Mouse (Mus musculus): ENCODE measurements around the gene Bcl9. TPM values are rescaled to one million over a fixed set of nuclear protein-coding genes. Genes with fewer than 3 reads are reported as not detected.

Gene Bcl9
- polyA plus RNA-seq (2014; fragmentation: Nextera tagmentation; extraction: Ambion mirVana): 61.9 and 65.4 TPM in 2 replicates

DNA sequence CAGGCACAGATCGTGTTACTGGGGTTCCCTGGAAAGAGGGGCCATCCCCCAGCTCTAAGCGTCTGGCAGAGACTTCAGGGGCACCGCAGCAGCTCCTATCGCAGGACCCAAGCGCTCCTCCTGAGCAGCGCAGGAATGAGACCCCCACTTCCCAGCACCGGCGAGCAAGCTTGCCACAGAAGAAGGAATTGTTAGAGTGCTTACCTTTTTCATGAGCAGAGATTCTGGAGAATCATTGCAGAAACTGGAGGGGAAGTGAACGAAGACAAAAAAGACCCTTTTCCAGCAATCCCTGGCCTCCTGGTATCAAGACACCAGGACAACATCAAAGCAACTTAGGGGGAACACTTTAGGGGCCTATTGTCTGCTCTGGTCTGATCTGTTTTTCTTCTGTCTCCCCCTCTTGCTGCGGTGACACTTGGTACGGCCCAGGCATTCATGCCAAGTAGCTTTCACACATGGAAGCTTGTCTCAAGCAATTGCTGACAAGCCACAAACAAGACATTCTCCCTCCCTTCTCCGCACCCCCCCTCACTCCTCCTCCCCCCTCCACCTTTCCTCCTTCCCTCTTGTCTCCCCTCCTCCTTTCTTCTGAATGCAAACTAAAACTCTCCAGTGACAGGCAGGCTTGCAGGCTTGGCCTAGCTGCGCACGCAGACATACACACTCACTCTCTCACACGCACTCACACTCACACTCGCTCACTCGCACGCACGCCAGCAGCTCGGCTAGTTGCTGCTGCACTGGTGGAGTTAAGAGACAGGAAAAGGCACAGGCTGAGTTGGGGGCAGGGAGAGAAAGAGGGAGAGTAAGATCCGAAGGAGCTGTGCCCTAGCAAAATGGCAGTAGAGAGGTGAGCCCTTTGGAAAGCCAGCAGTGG, at the start of gene Bcl9:
Bcl9 (minus strand) TSS at position 365 of the 880 bp plus-strand sequence.
- Histone ChIP-seq H3K27me3 (ENCODE audit: control insufficient read depth, insufficient read depth, low read length) (no peaks in the 10 kb centered on the region), H3K4me2 (ENCODE audit: low read depth) (peak within 1 kb of the TSS; percentile 68), H3K9me3 (ENCODE audit: control insufficient read depth, low read length) (no peaks in the 10 kb centered on the region), H3K27ac (ENCODE audit: low read depth, low read length) (peak within 1 kb of the TSS; percentile 90), H3K4me1 (ENCODE audit: control insufficient read depth, insufficient read depth, low read length) (peaks cover 12% of the 10 kb centered on the region; the same call in 1 of the 2 replicates), H3K4me3 (ENCODE audit: low read depth, low read length) (peak within 1 kb of the TSS; percentile 80), H3K9ac (ENCODE audit: low read length) (peak within 1 kb of the TSS; percentile 88), H3K36me3 (ENCODE audit: control insufficient read depth, insufficient read depth, low read length) (no peaks in the 10 kb centered on the region)
- DNase-seq (ENCODE audit: low spot score) (peak; percentile 89), ATAC-seq (ENCODE audit: insufficient read depth, low FRiP score, low TSS enrichment) (peak; percentile 82)
- WGBS: under 1% methylated on average over 21 of the region's 21 CpGs

DNA sequence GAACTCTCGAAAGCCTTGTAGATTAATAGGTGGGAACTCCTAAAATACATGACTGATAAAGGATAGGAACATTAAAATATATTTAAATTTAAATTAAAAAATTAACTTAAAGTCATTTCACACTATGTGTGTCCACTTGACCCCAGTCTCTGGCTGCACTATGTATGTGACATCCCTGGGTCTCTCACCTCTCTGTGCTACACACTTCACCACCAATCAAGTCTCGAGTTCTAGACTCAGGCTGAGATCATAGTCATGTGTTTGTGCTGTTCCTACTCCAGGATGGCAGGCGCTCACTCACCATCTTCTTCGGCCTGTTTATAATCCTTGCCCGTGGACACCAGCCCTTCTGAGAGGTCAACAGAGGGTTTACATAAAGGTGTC, 41.5 kb upstream of the Bcl9 start:
- H3K27ac ChIP-seq (ENCODE audit: low read depth, low read length): no peak overlapping the region
- H3K36me3 ChIP-seq (ENCODE audit: control insufficient read depth, insufficient read depth, low read length): no peaks in the 10 kb centered on the region
- no peak overlapping the region for H3K4me2 ChIP-seq (ENCODE audit: low read depth)
- no peak overlapping the region for H3K9ac ChIP-seq (ENCODE audit: low read length)
- no peak overlapping the region for H3K4me3 ChIP-seq (ENCODE audit: low read depth, low read length)
- no peaks in the 10 kb centered on the region for H3K9me3 ChIP-seq (ENCODE audit: control insufficient read depth, low read length)
- 74% methylated on average over 5 of the region's 5 CpGs for WGBS
- DNase-seq (ENCODE audit: low spot score) (no peak), ATAC-seq (ENCODE audit: insufficient read depth, low FRiP score, low TSS enrichment) (no peak)
- H3K4me1 ChIP-seq (ENCODE audit: control insufficient read depth, insufficient read depth, low read length): 0 out of 2 replicates have a peak, but pooled peaks cover 3% of the 10 kb centered on the region
- H3K27me3 ChIP-seq (ENCODE audit: control insufficient read depth, insufficient read depth, low read length): no peaks in the 10 kb centered on the region

DNA sequence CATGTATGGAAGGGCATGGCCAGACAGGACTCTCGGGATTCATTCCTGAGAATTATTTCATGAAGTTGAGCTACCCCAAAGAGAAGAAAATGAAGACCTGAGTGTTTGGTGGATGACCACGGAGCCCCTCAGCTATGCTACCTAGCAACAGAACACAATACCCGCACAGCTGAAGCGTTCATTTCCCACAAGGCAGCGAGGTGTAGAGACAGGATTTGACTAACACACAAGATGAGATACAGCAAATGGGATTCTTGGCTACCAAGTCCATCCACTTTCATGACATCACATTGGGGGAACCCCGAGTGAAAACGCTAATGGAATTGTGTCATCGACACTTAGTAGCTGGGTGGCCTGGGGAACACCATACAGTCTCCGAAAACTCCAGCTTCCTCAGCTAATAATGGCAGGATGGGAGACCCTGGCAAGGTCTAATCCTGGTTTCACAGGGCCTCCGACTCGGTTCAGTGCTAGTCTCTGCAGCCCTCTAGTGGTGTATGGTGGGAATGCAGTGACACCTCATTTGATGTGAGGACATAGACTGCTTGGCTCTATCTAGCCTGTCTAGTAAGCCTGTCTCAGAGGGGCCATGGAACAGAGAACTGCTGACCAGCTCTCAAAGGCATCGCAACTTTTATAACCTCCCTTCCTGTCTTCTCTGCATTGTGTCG, 40.9 kb upstream of the Bcl9 start:
- Histone ChIP-seq H3K4me1 (ENCODE audit: control insufficient read depth, insufficient read depth, low read length) (peaks cover 7% of the 10 kb centered on the region; the same call in 1 of the 2 replicates), H3K9me3 (ENCODE audit: control insufficient read depth, low read length) (no peaks in the 10 kb centered on the region), H3K4me3 (ENCODE audit: low read depth, low read length) (no peak overlapping the region), H3K27ac (ENCODE audit: low read depth, low read length) (no peak overlapping the region), H3K27me3 (ENCODE audit: control insufficient read depth, insufficient read depth, low read length) (no peaks in the 10 kb centered on the region), H3K9ac (ENCODE audit: low read length) (no peak overlapping the region), H3K36me3 (ENCODE audit: control insufficient read depth, insufficient read depth, low read length) (no peaks in the 10 kb centered on the region), H3K4me2 (ENCODE audit: low read depth) (no peak overlapping the region)
- DNase-seq (ENCODE audit: low spot score) (peak; percentile 90), ATAC-seq (ENCODE audit: insufficient read depth, low FRiP score, low TSS enrichment) (peak; percentile 81)
- WGBS: 34% methylated on average over 13 of the region's 13 CpGs

DNA sequence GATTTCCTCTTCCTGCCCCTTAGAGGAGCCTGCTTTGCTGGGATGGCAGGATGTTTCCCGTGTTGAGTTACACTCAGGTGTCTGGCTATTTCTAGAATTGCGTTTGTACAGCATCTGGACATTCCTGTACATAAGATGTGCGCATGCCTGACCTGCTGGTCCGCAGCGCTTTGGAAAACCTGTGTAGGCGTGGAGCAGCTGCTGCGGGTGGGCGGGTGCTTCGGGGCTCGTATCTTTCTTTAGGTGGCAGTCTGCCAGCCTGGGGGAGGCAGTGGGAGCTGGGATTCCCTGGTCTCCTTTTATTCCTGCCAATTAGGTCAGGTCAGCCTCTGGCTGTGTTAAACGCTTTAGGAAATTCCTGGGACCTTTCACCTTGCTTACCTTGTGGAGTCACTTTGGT, 39.6 kb upstream of the Bcl9 start:
- ATAC-seq (ENCODE audit: insufficient read depth, low FRiP score, low TSS enrichment) (no peak), DNase-seq (ENCODE audit: low spot score) (no peak)
- H3K36me3 ChIP-seq (ENCODE audit: control insufficient read depth, insufficient read depth, low read length): no peaks in the 10 kb centered on the region
- peaks cover 7% of the 10 kb centered on the region; the same call in 1 of the 2 replicates for H3K4me1 ChIP-seq (ENCODE audit: control insufficient read depth, insufficient read depth, low read length)
- no peak overlapping the region for H3K9ac ChIP-seq (ENCODE audit: low read length)
- no peak overlapping the region for H3K27ac ChIP-seq (ENCODE audit: low read depth, low read length)
- no peak overlapping the region for H3K4me3 ChIP-seq (ENCODE audit: low read depth, low read length)
- H3K9me3 ChIP-seq (ENCODE audit: control insufficient read depth, low read length): no peaks in the 10 kb centered on the region
- 48% methylated on average over 11 of the region's 11 CpGs for WGBS
- H3K27me3 ChIP-seq (ENCODE audit: control insufficient read depth, insufficient read depth, low read length): no peaks in the 10 kb centered on the region
- no peak overlapping the region for H3K4me2 ChIP-seq (ENCODE audit: low read depth)

DNA sequence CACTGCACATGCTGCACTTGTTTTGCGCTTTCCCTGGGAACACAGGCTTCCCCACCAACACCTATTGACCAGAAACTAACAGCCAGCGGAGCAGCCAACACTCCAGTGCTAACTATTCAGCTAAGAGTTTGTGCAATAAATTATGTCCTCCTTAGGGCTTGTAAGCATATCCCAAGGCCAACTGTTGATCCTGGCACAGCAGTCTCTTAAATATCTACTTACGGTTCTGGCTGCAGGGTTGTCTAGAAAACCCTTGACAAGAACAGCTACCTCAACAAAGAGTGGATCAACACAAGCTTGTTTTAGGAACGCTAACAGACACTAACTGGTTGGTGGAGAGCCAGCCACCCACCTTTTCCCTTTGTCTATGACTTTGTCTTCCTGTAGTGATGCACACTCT, 38.6 kb upstream of the Bcl9 start:
- H3K27me3 ChIP-seq (ENCODE audit: control insufficient read depth, insufficient read depth, low read length): no peaks in the 10 kb centered on the region
- no peak overlapping the region for H3K27ac ChIP-seq (ENCODE audit: low read depth, low read length)
- H3K9me3 ChIP-seq (ENCODE audit: control insufficient read depth, low read length): no peaks in the 10 kb centered on the region
- no peaks in the 10 kb centered on the region for H3K36me3 ChIP-seq (ENCODE audit: control insufficient read depth, insufficient read depth, low read length)
- H3K4me1 ChIP-seq (ENCODE audit: control insufficient read depth, insufficient read depth, low read length): peaks cover 7% of the 10 kb centered on the region; the same call in 1 of the 2 replicates
- ATAC-seq (ENCODE audit: insufficient read depth, low FRiP score, low TSS enrichment): no peak
- H3K4me3 ChIP-seq (ENCODE audit: low read depth, low read length): no peak overlapping the region
- H3K4me2 ChIP-seq (ENCODE audit: low read depth): no peak overlapping the region
- WGBS: 64% methylated on average over 4 of the region's 4 CpGs
- no peak overlapping the region for H3K9ac ChIP-seq (ENCODE audit: low read length)
- no peak for DNase-seq (ENCODE audit: low spot score)

DNA sequence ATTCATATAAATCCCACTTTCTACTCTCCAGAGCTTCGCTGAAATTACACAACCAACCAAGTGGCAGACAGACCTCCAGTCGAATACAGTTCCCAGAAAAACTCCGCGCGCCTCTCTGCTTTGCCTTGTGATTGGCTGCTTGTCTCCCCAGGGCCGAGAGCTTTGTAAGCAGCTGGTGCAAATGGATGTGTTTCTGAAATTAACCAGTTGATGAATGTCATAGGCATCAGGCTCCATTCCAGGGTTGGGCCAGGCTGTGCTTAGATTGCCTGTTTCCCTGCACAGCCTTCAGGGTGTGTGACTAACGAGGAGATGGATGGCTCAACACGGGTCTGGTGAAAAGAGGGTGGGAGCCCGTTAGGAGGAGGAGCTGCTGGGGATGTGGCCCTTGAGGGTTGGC, 36.9 kb upstream of the Bcl9 start:
- peaks cover 7% of the 10 kb centered on the region; the same call in 1 of the 2 replicates for H3K4me1 ChIP-seq (ENCODE audit: control insufficient read depth, insufficient read depth, low read length)
- H3K36me3 ChIP-seq (ENCODE audit: control insufficient read depth, insufficient read depth, low read length): no peaks in the 10 kb centered on the region
- WGBS: 42% methylated on average over 9 of the region's 9 CpGs
- H3K9ac ChIP-seq (ENCODE audit: low read length): no peak overlapping the region
- no peaks in the 10 kb centered on the region for H3K9me3 ChIP-seq (ENCODE audit: control insufficient read depth, low read length)
- H3K27ac ChIP-seq (ENCODE audit: low read depth, low read length): no peak overlapping the region
- DNase-seq (ENCODE audit: low spot score) (peak; percentile 58), ATAC-seq (ENCODE audit: insufficient read depth, low FRiP score, low TSS enrichment) (peak; percentile 58)
- H3K4me2 ChIP-seq (ENCODE audit: low read depth): no peak overlapping the region
- no peak overlapping the region for H3K4me3 ChIP-seq (ENCODE audit: low read depth, low read length)
- H3K27me3 ChIP-seq (ENCODE audit: control insufficient read depth, insufficient read depth, low read length): no peaks in the 10 kb centered on the region

DNA sequence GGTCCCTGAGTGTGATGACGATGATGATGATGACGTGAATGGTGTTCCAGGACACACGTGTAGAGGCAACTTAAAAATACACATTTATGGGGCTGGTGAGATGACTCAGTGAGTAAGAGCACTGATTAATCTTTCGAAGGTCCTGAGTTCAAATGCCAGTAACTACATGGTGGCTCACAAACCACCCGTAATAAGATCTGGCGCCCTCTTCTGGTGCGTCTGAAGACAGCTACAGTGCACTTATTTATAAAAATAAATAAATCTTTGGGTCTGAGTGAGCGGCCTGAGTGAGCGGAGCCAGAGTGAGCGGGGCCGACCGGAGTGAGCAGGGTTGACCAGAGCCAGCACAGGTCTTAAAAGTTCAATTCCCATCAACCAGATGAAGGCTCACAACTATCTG, 34.5 kb upstream of the Bcl9 start:
- no peak for ATAC-seq (ENCODE audit: insufficient read depth, low FRiP score, low TSS enrichment)
- Histone ChIP-seq H3K27ac (ENCODE audit: low read depth, low read length) (no peak overlapping the region), H3K4me3 (ENCODE audit: low read depth, low read length) (no peak overlapping the region), H3K4me2 (ENCODE audit: low read depth) (no peak overlapping the region), H3K9me3 (ENCODE audit: control insufficient read depth, low read length) (no peaks in the 10 kb centered on the region), H3K9ac (ENCODE audit: low read length) (no peak overlapping the region), H3K27me3 (ENCODE audit: control insufficient read depth, insufficient read depth, low read length) (no peaks in the 10 kb centered on the region), H3K4me1 (ENCODE audit: control insufficient read depth, insufficient read depth, low read length) (peaks cover 7% of the 10 kb centered on the region; the same call in 1 of the 2 replicates), H3K36me3 (ENCODE audit: control insufficient read depth, insufficient read depth, low read length) (no peaks in the 10 kb centered on the region)
- DNase-seq (ENCODE audit: low spot score): no peak
- 90% methylated on average over 12 of the region's 12 CpGs for WGBS

DNA sequence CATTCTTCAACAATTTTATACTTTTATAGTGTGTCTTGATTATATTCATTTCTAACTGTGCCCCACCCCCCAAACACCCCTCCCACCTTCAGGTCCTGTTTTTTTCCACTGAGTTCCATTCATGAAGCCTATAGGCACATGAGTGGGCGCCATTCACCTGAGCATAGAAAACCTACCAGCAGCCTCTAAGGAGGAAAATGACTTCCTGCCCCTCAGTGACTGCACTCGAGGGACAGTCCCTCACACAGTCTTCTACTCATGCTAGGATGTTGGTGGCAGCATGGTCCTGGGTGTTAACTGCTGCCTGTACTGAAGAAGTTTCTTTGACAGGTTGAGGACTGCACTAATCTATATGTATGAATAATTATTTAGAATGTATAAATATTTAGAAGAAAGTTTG, 30.1 kb upstream of the Bcl9 start:
- DNase-seq (ENCODE audit: low spot score) (no peak), ATAC-seq (ENCODE audit: insufficient read depth, low FRiP score, low TSS enrichment) (no peak)
- Histone ChIP-seq H3K27me3 (ENCODE audit: control insufficient read depth, insufficient read depth, low read length) (no peaks in the 10 kb centered on the region), H3K4me3 (ENCODE audit: low read depth, low read length) (no peak overlapping the region), H3K4me1 (ENCODE audit: control insufficient read depth, insufficient read depth, low read length) (peaks cover 5% of the 10 kb centered on the region; the same call in 1 of the 2 replicates), H3K27ac (ENCODE audit: low read depth, low read length) (no peak overlapping the region), H3K4me2 (ENCODE audit: low read depth) (no peak overlapping the region), H3K9me3 (ENCODE audit: control insufficient read depth, low read length) (no peaks in the 10 kb centered on the region), H3K36me3 (ENCODE audit: control insufficient read depth, insufficient read depth, low read length) (no peaks in the 10 kb centered on the region), H3K9ac (ENCODE audit: low read length) (no peak overlapping the region)
- WGBS: 89% methylated on average over 2 of the region's 2 CpGs
